Mouse (Mus musculus): ENCODE measurements at regions not wholly inside any gene's neighbourhood (a gene's known extent, or its start where the extent isn't known, plus 50 kb on each side); places are given as distances from the start of the nearest gene placed in this dataset.

DNA sequence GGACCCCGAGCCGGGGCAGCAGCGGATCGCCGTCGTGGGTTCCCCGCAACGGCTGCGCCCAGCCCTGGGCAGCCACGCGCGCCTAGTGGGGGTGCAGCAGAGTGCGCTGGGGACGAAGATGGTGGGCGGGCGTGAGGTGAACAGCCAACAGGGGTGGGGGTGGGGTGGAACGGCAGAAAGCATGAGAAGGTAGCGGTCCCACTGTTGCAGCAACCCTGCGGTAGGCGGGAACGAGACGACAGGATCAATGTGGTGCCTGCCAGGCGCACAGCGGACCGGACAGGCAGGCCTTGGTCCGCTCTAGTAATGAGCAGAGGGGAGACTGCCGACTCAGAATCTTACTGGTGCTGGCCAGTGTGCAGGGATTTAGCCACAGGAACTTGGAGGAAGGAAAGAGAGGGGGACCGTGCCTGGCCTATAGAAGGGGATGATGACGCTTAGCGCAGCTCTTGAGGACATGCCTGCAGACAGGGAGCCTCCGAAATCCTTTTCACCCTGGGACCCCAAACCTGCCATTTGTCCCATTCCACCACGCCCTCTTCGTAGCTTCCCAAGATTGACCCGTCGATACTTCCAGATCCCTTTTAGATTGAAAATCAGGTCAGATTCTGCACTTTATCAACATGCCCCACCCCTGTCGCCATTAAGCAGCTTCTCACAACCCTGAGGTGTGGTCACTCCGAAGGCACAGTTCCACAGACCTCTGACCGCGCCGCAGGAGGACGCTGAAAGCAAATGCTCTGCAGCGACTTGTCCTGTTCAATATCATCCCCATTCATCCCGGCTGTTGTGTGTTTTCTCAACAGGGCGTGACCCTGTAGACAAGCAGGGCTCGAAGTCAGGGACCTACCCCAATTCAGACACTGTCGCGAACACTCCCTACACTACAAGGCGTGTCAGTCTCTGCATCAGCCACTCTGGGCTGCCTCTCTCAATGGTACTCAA lies 177.4 kb upstream of the Topaz1 start:
- TF ChIP-seq CTCF (IDR thresholded peaks at IDR 0.05; ENCODE audit: low read depth) (no peak), EP300 (IDR thresholded peaks at IDR 0.05; ENCODE audit: low read depth) (no peak)

Measured in heart, postnatal 0 days (tissue).